Mouse (Mus musculus) embryonic facial prominence, embryonic 11.5 days (tissue): Measurements from ENCODE around the gene Slc16a9. TPM values are rescaled to one million over a fixed set of nuclear protein-coding genes. Genes with fewer than 3 reads are reported as not detected.
A peak's percentile ranks its signal among the peaks of the same experiment; 100 is the strongest.

Source experiments
- ATAC-seq: fragments of 200-750 bp; cut with Nextera tagmentation; replicated peaks from 2 replicates; pipeline ENCODE4 v1.8.0; 2017; ENCODE audit warnings: low read depth; ENCODE audit not compliant: insufficient number of reproducible peaks, low FRiP score, low TSS enrichment
- DNase-seq: peaks from one replicate; pipeline ENCODE4 v3.0.0-alpha.2; 2015; ENCODE audit warnings: low spot score
- H3K27ac ChIP-seq: fragments of 300-500 bp; sonication (generic); replicated peaks from 2 replicates; pipeline ENCODE4 v1.5.1; 2014; ENCODE audit warnings: mild to moderate bottlenecking, low read depth, low read length, control low read depth
- H3K27me3 ChIP-seq: fragments of 300-500 bp; sonication (generic); 2 replicates; pipeline ENCODE4 v1.6.1; 2014; ENCODE audit warnings: mild to moderate bottlenecking, low read length, moderate library complexity, mixed read lengths; ENCODE audit not compliant: control insufficient read depth, insufficient read depth
- H3K36me3 ChIP-seq: fragments of 300-500 bp; sonication (generic); replicated peaks from 2 replicates; pipeline ENCODE4 v1.6.1; 2014; ENCODE audit warnings: low read depth, mild to moderate bottlenecking, low read length, moderate library complexity, mixed read lengths; ENCODE audit not compliant: control insufficient read depth, insufficient read depth
- H3K4me1 ChIP-seq: fragments of 300-500 bp; sonication (generic); 2 replicates; pipeline ENCODE4 v1.6.1; 2014; ENCODE audit warnings: low read length, mixed read lengths; ENCODE audit not compliant: control insufficient read depth, insufficient read depth
- H3K4me2 ChIP-seq: fragments of 300-500 bp; sonication (generic); 2 replicates; pipeline ENCODE4 v1.6.1; 2014; ENCODE audit warnings: low read depth, mild to moderate bottlenecking, control low read depth, low read length, moderate library complexity
- H3K4me3 ChIP-seq: fragments of 300-500 bp; sonication (generic); 2 replicates; pipeline ENCODE4 v1.5.1; 2014; ENCODE audit warnings: low read depth, low read length, control low read depth
- H3K9ac ChIP-seq: fragments of 300-500 bp; sonication (generic); replicated peaks from 2 replicates; pipeline ENCODE4 v1.6.1; 2014; ENCODE audit warnings: mild to moderate bottlenecking, control low read depth, low read length
- H3K9me3 ChIP-seq: fragments of 300-500 bp; sonication (generic); replicated peaks from 2 replicates; pipeline ENCODE4 v1.6.1; 2016; ENCODE audit warnings: mild to moderate bottlenecking, low read length, inconsistent platforms, mixed read lengths; ENCODE audit not compliant: control insufficient read depth
- WGBS: fragments of 180-500 bp; shearing (Covaris S2); extraction: QIAGEN DNeasy Blood & Tissue Kit; methylation state at CpG from one replicate; pipeline ENCODE4 v1.1.7; 2014; 5-methylcytosine and 5-hydroxymethylcytosine counted together
- polyA plus RNA-seq: library from polyadenylated mRNA; unstranded; fragments of >200 nt; fragmentation: Nextera tagmentation; extraction: Ambion mirVana; gene quantifications from 2 replicates; pipeline ENCODE4 v1.2.1, GENCODE M21; 2014

Gene Slc16a9
- polyA plus RNA-seq, 1 experiment from 2014 or later: 0.69 TPM

- no peaks in the 10 kb centered on the region for H3K4me1 ChIP-seq
- no peaks in the 10 kb centered on the region for H3K27me3 ChIP-seq
- no peak for ATAC-seq
- H3K9me3 ChIP-seq: no peaks in the 10 kb centered on the region
- H3K36me3 ChIP-seq: no peaks in the 10 kb centered on the region
- DNase-seq: no peak
- H3K4me2 ChIP-seq: no peak overlapping the region
- no peak overlapping the region for H3K9ac ChIP-seq
- no peak overlapping the region for H3K4me3 ChIP-seq
- no peak overlapping the region for H3K27ac ChIP-seq
- 89% methylated on average over 6 of the region's 6 CpGs for WGBS
Observed at GRCm38 (mm10) chr10:70315895-70316294, 71.0 kb downstream of the Slc16a9 start.

- Histone ChIP-seq H3K4me2 (no peak overlapping the region), H3K9me3 (no peaks in the 10 kb centered on the region), H3K4me3 (no peak overlapping the region), H3K9ac (no peak overlapping the region), H3K36me3 (no peaks in the 10 kb centered on the region), H3K27me3 (no peaks in the 10 kb centered on the region), H3K4me1 (no peaks in the 10 kb centered on the region), H3K27ac (no peak overlapping the region)
- ATAC-seq (no peak; the same call in 1 of the 2 replicates), DNase-seq (no peak)
- WGBS: 75% methylated on average over 7 of the region's 7 CpGs
Observed at GRCm38 (mm10) chr10:70316856-70317255, 72.0 kb downstream of the Slc16a9 start.

GRCm38 (mm10) chr10:70317394-70317965 is 72.6 kb downstream of the Slc16a9 start:
- ATAC-seq (no peak), DNase-seq (no peak)
- Histone ChIP-seq H3K27me3 (no peaks in the 10 kb centered on the region), H3K9me3 (no peaks in the 10 kb centered on the region), H3K36me3 (no peaks in the 10 kb centered on the region), H3K9ac (no peak overlapping the region), H3K4me3 (no peak overlapping the region), H3K4me1 (no peaks in the 10 kb centered on the region), H3K4me2 (no peak overlapping the region), H3K27ac (no peak overlapping the region)
- WGBS: 86% methylated on average over 13 of the region's 13 CpGs

- Histone ChIP-seq H3K9me3 (no peaks in the 10 kb centered on the region), H3K27ac (no peak overlapping the region), H3K9ac (no peak overlapping the region), H3K36me3 (no peaks in the 10 kb centered on the region), H3K4me3 (no peak overlapping the region), H3K4me2 (no peak overlapping the region), H3K27me3 (no peaks in the 10 kb centered on the region), H3K4me1 (no peaks in the 10 kb centered on the region)
- ATAC-seq (no peak), DNase-seq (peak; percentile 91)
- WGBS: 10% methylated on average over 3 of the region's 3 CpGs
Observed at GRCm38 (mm10) chr10:70318630-70319029, 73.7 kb downstream of the Slc16a9 start.

GRCm38 (mm10) chr10:70325518-70325917 is 80.6 kb downstream of the Slc16a9 start:
- ATAC-seq (no peak), DNase-seq (no peak)
- H3K9ac ChIP-seq: no peak overlapping the region
- 22% methylated on average over 2 of the region's 2 CpGs for WGBS
- no peak overlapping the region for H3K27ac ChIP-seq
- no peaks in the 10 kb centered on the region for H3K4me1 ChIP-seq
- H3K4me3 ChIP-seq: no peak overlapping the region
- H3K9me3 ChIP-seq: no peaks in the 10 kb centered on the region
- no peak overlapping the region for H3K4me2 ChIP-seq
- H3K27me3 ChIP-seq: no peaks in the 10 kb centered on the region
- no peaks in the 10 kb centered on the region for H3K36me3 ChIP-seq

GRCm38 (mm10) chr10:70327331-70327730 is 82.4 kb downstream of the Slc16a9 start:
- 90% methylated on average over 6 of the region's 6 CpGs for WGBS

GRCm38 (mm10) chr10:70328139-70328538 is 83.2 kb downstream of the Slc16a9 start:
- H3K27ac ChIP-seq: no peak overlapping the region
- no peaks in the 10 kb centered on the region for H3K9me3 ChIP-seq
- no peaks in the 10 kb centered on the region for H3K27me3 ChIP-seq
- H3K36me3 ChIP-seq: no peaks in the 10 kb centered on the region
- no peak overlapping the region for H3K4me3 ChIP-seq
- no peak overlapping the region for H3K9ac ChIP-seq
- 73% methylated on average over 9 of the region's 9 CpGs for WGBS
- no peak overlapping the region for H3K4me2 ChIP-seq
- no peaks in the 10 kb centered on the region for H3K4me1 ChIP-seq
- peak; percentile 12 for DNase-seq
- no peak for ATAC-seq

More at GRCm38 (mm10) chr10:70327331-70327730, 82.4 kb downstream of the Slc16a9 start:
- DNase-seq: no peak
- Histone ChIP-seq H3K9ac (no peak overlapping the region), H3K4me3 (no peak overlapping the region), H3K4me1 (no peaks in the 10 kb centered on the region), H3K9me3 (no peaks in the 10 kb centered on the region), H3K27ac (no peak overlapping the region), H3K27me3 (no peaks in the 10 kb centered on the region), H3K4me2 (no peak overlapping the region), H3K36me3 (no peaks in the 10 kb centered on the region)
- no peak for ATAC-seq
